Mouse (Mus musculus): ENCODE data around the gene Frem1.

- TF ChIP-seq POLR2A (IDR thresholded peaks at IDR 0.05; ENCODE audit: borderline replicate concordance, control insufficient read depth, low read depth, low read length) (no peak), CTCF (IDR thresholded peaks at IDR 0.05; ENCODE audit: control insufficient read depth, insufficient read depth, low read length) (no peak)
Observed at GRCm38 (mm10) chr4:82916003-82916677, 136.0 kb downstream of the Frem1 start.

Measured in bone marrow, adult 2 months (tissue).